Mouse (Mus musculus): Measurements from ENCODE around the gene Rab7b.

- no peak for TF ChIP-seq CTCF (IDR thresholded peaks at IDR 0.05; ENCODE audit: insufficient read depth, low read length)
- TF ChIP-seq POLR2A (IDR thresholded peaks at IDR 0.05; ENCODE audit: borderline replicate concordance, extremely low read depth, low read depth, low read length) = no peak
Measured at GRCm38 (mm10) chr1:131671113-131671512, 17.4 kb upstream of the Rab7b start.
